Mouse (Mus musculus) heart, postnatal 0 days (tissue): ENCODE measurements around the gene Rplp2.

Experiments used
- CTCF ChIP-seq: IDR thresholded peaks from 2 replicates; pipeline ENCODE4 v1.5.1; 2016; ENCODE audit warnings: antibody characterized with exemption, control low read depth, low read depth
- EP300 ChIP-seq: IDR thresholded peaks from 2 replicates; pipeline ENCODE4 v1.6.1; 2016; ENCODE audit warnings: antibody characterized with exemption, low read depth

- peak; percentile 94 for TF ChIP-seq EP300
- TF ChIP-seq CTCF: peak; percentile 36
Measured at GRCm38 (mm10) chr7:141476226-141476980, 29.2 kb downstream of the Rplp2 start.
